Mouse (Mus musculus) left cerebral cortex, postnatal 10 days (tissue): Measurements from ENCODE around the gene Atg14. TPM values are rescaled to one million over a fixed set of nuclear protein-coding genes. Genes with fewer than 3 reads are reported as not detected.

Source experiments
- DNase-seq, 2 experiments: peaks; one replicate each; pipeline ENCODE4 v3.0.0; 2021 to 2022; ENCODE audit warnings: low spot score in 2 of 2, mixed read lengths in 1 of 2; ENCODE audit errors: extremely low spot score in 1 of 2
- intact Hi-C: fragments of 180-260 bp; cut with DNase I; formaldehyde crosslinking; loops from one replicate; pipeline ENCODE4 v1.15.1; 2025
- total RNA-seq, 2 experiments: library from RNA; stranded (reverse); gene quantifications; 2 replicates each; pipeline ENCODE4 v1.2.3; 2021

Gene Atg14
- total RNA-seq, 2 experiments from 2014 or later = 13.0 to 13.8 TPM

DNA sequence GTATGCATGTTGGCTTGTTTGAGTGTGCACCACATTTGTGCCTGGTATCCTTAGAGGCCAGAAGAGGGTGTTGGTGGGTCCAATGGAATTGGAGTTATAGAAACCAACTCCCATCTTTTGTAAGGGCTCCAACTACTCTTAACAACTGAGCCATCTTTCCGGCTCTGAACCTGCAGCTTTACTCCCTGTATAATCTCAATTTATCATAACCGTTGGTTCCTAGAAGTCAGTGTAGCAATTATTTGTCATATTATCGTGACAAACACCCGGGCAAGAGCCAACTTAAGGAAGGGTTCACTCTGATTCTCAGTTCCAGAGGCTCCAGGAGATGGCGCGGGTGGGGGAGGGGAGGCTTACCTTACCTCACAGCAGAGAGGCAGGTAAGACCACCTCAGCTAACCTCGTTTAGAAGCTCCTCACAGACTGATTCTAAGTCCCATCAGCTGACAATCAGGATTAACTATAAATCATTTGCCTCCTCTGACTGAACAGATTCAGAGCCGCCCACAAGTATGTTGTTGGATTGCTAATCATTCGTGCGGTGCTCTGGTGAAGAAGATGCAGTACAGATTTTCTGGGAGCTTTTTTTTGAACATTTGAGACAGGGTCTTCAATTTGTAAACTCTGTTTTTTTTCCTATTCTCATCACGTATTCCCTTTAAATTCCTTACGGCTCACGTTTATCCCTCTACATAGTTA, 49.5 kb downstream of the Atg14 start:
- no peak for DNase-seq
- intact Hi-C loops = no loop called here

DNA sequence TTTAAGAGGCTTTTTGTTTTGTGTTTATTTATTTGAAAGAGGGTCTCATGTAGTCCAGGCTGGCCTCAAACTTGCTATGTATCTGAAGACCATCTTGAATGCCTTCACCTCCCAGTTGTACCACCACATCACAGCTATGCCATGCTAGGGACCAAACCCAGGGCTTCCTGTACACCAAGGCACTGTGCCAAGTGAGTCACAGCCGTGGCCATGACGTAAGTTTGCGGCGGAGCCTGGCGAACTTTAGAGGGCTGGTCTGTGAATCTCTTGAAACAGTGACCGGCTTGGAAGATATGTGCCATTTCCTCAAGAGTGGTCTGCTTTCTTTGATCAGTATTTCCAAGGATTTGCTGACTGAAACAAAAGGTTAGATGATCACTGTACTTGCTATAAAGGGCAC, 51.8 kb downstream of the Atg14 start:
- intact Hi-C loops = no loop called here
- DNase-seq = no peak

DNA sequence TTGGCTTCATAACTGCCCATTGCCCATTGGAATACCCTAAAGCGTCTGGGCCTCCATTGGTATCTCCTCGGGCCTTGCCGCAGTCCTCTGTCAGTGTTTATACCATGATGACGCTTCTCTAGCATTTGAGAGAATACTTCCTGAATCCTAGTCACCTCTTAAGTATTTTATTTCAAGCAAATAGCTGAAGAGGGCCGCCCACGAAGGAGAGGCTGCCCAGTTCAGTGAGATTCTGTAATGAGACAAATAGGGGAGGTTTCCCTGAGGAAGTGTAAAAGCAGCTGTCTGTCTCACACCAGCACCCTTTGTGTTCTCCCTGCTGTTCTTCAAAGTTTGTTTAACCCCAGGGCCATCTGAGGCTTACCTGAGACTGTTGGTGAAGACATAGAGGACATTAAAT, 53.7 kb downstream of the Atg14 start:
- no peak for DNase-seq
- intact Hi-C loops = no loop called here

- intact Hi-C loops = no loop called here
- no peak for DNase-seq
Observed at GRCm38 (mm10) chr14:47515636-47516035, 54.8 kb downstream of the Atg14 start.

GRCm38 (mm10) chr14:47514816-47515453, 55.5 kb downstream of the Atg14 start:
- DNase-seq = peak in 1 of 2 experiments; percentile 35
- intact Hi-C loops = no loop called here

GRCm38 (mm10) chr14:47513606-47514005, 56.8 kb downstream of the Atg14 start:
- no peak for DNase-seq
- intact Hi-C loops = no loop called here

DNA sequence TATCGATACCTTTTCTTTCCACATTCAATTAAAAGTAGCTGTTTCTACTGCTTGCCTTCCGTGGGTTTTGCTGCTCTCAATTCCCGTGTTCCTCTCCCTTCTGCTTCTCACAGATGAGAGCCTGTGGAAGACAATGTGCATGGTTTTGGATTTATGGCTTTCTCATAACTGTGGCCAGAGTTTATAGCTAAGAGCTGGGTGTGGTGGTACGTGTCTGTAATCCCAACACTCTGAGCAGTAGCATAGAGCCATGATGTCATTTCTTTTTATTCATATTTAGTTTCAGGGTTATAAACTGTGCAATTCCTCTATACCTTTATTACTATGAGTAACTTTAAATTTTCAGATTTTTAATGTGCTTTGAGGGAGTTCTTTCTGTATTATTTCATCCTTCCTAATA, 60.2 kb downstream of the Atg14 start:
- intact Hi-C loops = no loop called here
- DNase-seq = no peak

DNA sequence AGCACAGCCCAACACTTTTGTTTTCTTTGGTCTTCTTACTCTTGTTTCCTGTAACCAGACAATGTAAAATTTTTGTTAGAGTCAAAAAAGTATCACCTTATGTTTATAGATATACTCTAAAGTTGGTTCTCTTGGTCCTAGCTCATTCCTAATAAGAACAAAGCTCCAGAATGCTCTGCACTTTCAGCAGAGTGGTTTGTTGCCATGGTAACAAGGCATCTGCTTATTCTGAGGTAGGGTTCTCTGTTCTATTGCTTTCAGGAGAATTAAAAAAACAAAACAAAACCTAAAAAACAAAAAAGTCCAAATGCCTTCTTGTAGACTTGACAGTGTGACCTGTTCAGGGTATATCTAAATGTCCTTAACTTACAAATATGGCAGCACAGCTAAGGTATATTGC, 62.4 kb downstream of the Atg14 start:
- no peak for DNase-seq
- intact Hi-C loops = no loop called here

DNA sequence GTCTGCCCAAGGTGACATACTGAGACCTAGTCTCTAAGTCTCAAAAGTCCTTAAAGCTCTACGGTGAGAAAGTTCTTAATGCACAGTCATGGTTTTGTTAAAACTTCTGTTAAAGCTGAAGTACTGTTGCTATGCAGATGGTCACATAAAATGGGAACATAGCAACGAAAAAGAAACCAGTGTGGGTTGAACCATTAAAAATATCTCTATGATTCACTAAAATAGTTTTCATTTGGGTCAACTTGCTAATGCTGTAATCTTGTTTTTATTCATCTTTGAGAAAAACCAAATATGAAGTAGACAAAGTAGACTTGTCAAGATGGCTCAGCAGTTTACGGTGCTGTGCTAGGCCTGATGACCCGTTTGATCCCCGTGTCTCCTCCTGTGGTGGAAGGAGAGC, 63.8 kb downstream of the Atg14 start:
- intact Hi-C loops = no loop called here
- no peak for DNase-seq

GRCm38 (mm10) chr14:47504036-47504435, 66.4 kb downstream of the Atg14 start:
- intact Hi-C loops = no loop called here
- DNase-seq = no peak

DNA sequence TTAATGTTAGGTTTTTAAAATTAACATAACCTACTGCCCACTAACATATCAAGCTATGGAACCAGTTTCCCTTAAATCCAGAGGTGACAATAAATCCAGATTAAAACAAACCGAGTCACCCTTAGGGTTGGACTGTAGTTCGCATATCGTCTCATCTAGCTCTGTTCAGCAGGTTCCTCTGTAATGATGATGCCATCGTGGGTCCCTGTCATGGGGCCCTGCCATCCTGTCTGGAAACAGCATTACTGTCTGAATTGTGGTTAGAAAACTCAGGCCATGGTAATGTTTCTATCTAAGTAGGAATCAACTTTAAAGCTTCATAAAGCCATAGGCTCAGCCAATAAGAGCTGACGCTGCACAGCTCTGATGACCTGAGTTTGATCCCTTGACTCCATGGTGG, 71.8 kb downstream of the Atg14 start:
- DNase-seq = no peak
- intact Hi-C loops = no loop called here

GRCm38 (mm10) chr14:47497166-47497565, 73.3 kb downstream of the Atg14 start:
- intact Hi-C loops = no loop called here

GRCm38 (mm10) chr14:47495951-47496350, 74.5 kb downstream of the Atg14 start:
- DNase-seq = no peak
- intact Hi-C loops = no loop called here

More at GRCm38 (mm10) chr14:47497166-47497565, 73.3 kb downstream of the Atg14 start:
- no peak for DNase-seq

DNA sequence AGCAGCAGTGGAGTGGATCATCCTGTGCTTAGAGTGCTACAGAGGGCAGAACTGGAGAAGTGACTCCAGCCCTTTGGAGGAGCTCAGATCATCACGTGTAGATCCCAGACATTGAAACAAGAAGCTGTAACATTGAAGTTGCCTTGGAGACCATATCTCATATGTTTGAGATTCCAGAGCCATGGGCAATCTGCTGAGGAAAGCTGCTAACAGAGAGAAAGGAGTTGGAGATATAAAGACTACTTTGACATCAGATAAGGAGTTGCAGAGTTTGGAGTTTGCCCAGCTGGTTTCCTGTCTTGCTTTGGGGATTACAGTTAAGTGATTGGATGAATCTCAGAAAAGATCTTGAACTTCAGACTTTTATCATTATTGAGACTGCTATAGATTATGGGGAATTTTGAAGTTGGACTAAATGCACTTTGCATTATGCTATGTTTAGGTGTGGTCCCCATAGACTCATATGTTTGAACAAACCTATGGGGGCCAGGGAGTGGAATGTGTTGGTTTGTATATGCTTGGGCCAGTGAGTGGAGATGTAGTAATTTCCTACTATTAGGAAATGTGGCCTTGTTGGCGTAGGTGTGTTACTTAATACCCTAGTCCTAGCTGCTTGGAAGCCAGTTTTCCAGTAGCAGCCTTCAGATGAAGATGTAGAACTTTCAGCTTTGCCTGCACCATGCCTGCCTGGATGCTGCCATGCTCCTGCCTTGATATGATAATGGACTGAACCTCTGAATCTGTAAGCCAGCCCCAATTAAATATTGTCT, 76.7 kb downstream of the Atg14 start:
- intact Hi-C loops = no loop called here
- no peak for DNase-seq

Other genes starting within 250 kb of the Atg14 start
- gene Lgals3, start 202.9 kb downstream of the Atg14 start, total RNA-seq = 1 to 10 TPM in 1 of 2 experiments, under 1 TPM in 1; 0.55 to 1.7 TPM
- 1 to 10 TPM; 1.6 to 1.7 TPM for gene Dlgap5, start 152.2 kb downstream of the Atg14 start, total RNA-seq
- 10 to 100 TPM; 59.1 to 61.7 TPM for gene Fbxo34, start 120.2 kb downstream of the Atg14 start, total RNA-seq
- gene Ktn1, start 77.8 kb upstream of the Atg14 start, total RNA-seq = 10 to 100 TPM; 92.6 to 93.4 TPM